Mouse (Mus musculus): ENCODE data around the gene Snrpn. TPM values are rescaled to one million over a fixed set of nuclear protein-coding genes. Genes with fewer than 3 reads are reported as not detected.

Gene Snrpn
- polyA plus RNA-seq, 1 experiment from 2014 or later = 36.5 TPM

- Histone ChIP-seq H3K27ac (ENCODE audit: low read depth, low read length) (no peak overlapping the region), H3K27me3 (replicated peaks; ENCODE audit: control insufficient read depth, insufficient read depth, low read length) (no peaks in the 10 kb centered on the region), H3K4me2 (no peak overlapping the region), H3K9me3 (ENCODE audit: control insufficient read depth, low read length) (no peaks in the 10 kb centered on the region), H3K4me1 (replicated peaks; ENCODE audit: control insufficient read depth, insufficient read depth, low read length) (no peaks in the 10 kb centered on the region), H3K4me3 (ENCODE audit: low read depth, low read length) (no peak overlapping the region), H3K9ac (ENCODE audit: low read depth, low read length) (no peak overlapping the region), H3K36me3 (ENCODE audit: control insufficient read depth, insufficient read depth, low read length) (no peaks in the 10 kb centered on the region)
- ATAC-seq (replicated peaks; ENCODE audit: low FRiP score) (no peak), DNase-seq (ENCODE audit: low spot score) (no peak)
- 78% methylated on average over 1 of the region's 1 CpGs for WGBS
These were observed 161.4 kb downstream of the Snrpn start for GRCm38 (mm10) chr7:59978646-59979045.

Other genes starting within 250 kb of the Snrpn start
- 28.3 and 32.7 TPM in 2 replicates for gene Snurf, start 135.2 kb downstream of the Snrpn start, polyA plus RNA-seq (2014; fragmentation: Nextera tagmentation; extraction: Ambion mirVana)
- gene Gm38393, start 135.2 kb downstream of the Snrpn start, polyA plus RNA-seq (2014; fragmentation: Nextera tagmentation; extraction: Ambion mirVana) = 0.39 and 0.53 TPM in 2 replicates